Mouse (Mus musculus): ENCODE data around the gene Nck1. TPM values are rescaled to one million over a fixed set of nuclear protein-coding genes. Genes with fewer than 3 reads are reported as not detected.

Nck1 gene
- polyA plus RNA-seq, 1 experiment from 2014 or later = 74.7 TPM

- Histone ChIP-seq H3K4me3 (ENCODE audit: low read depth, low read length) (no peak overlapping the region), H3K9me3 (ENCODE audit: control insufficient read depth, low read length) (peaks cover 2% of the 10 kb centered on the region; the same call in 1 of the 2 replicates), H3K27me3 (ENCODE audit: control insufficient read depth, insufficient read depth, low read length) (no peaks in the 10 kb centered on the region), H3K27ac (ENCODE audit: low read depth, low read length) (no peak overlapping the region), H3K4me2 (ENCODE audit: low read depth, low read length, severe bottlenecking) (no peak overlapping the region), H3K4me1 (replicated peaks; ENCODE audit: control insufficient read depth, insufficient read depth, low read length) (no peaks in the 10 kb centered on the region; the same call in 1 of the 2 replicates), H3K36me3 (ENCODE audit: control insufficient read depth, insufficient read depth, low read length) (0 out of 2 replicates have a peak, but pooled peaks cover 3% of the 10 kb centered on the region), H3K9ac (ENCODE audit: low read length) (no peak overlapping the region)
- DNase-seq (ENCODE audit: low spot score) (no peak), ATAC-seq (replicated peaks; ENCODE audit: low FRiP score) (no peak)
- 92% methylated on average over 2 of the region's 2 CpGs for WGBS
These were observed 2.4 kb upstream of the Nck1 start for GRCm38 (mm10) chr9:100548313-100548712.

DNA sequence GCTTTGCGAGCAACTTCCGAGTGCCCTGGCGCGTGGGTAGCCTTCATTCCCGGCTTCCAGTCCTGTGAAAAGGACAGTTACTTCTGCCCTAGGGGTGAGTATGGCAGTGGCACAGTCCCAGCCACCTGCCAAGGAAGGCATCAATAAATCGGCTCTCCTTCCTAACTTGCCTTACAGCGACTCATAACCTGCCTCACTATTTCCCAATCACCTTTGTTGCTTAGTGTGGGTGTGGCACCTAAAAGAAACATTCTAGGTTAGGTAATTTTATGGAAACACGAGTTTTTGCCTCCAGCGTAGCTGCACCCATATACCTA, 618 bp upstream of the Nck1 start:
- ATAC-seq (replicated peaks; ENCODE audit: low FRiP score) (peak; percentile 31; the same call in 1 of the 2 replicates), DNase-seq (ENCODE audit: low spot score) (no peak)
- H3K4me1 ChIP-seq (replicated peaks; ENCODE audit: control insufficient read depth, insufficient read depth, low read length) = no peaks in the 10 kb centered on the region; the same call in 1 of the 2 replicates
- H3K9ac ChIP-seq (ENCODE audit: low read length) = peak overlapping the region; percentile 88
- peak overlapping the region; percentile 54 for H3K4me2 ChIP-seq (ENCODE audit: low read depth, low read length, severe bottlenecking)
- 0 out of 2 replicates have a peak, but pooled peaks cover 3% of the 10 kb centered on the region for H3K36me3 ChIP-seq (ENCODE audit: control insufficient read depth, insufficient read depth, low read length)
- WGBS = 13% methylated on average over 9 of the region's 9 CpGs
- peak overlapping the region; percentile 95 for H3K4me3 ChIP-seq (ENCODE audit: low read depth, low read length)
- peaks cover 2% of the 10 kb centered on the region; the same call in 1 of the 2 replicates for H3K9me3 ChIP-seq (ENCODE audit: control insufficient read depth, low read length)
- H3K27me3 ChIP-seq (ENCODE audit: control insufficient read depth, insufficient read depth, low read length) = no peaks in the 10 kb centered on the region
- H3K27ac ChIP-seq (ENCODE audit: low read depth, low read length) = peak overlapping the region; percentile 76

GRCm38 (mm10) chr9:100544948-100545714, 803 bp downstream of the Nck1 start:
- H3K4me1 ChIP-seq (replicated peaks; ENCODE audit: control insufficient read depth, insufficient read depth, low read length) = no peaks in the 10 kb centered on the region; the same call in 1 of the 2 replicates
- no peak for DNase-seq (ENCODE audit: low spot score)
- H3K4me2 ChIP-seq (ENCODE audit: low read depth, low read length, severe bottlenecking) = peak overlapping the region; percentile 54
- no peak for ATAC-seq (replicated peaks; ENCODE audit: low FRiP score)
- peak overlapping the region; percentile 88 for H3K9ac ChIP-seq (ENCODE audit: low read length)
- H3K36me3 ChIP-seq (ENCODE audit: control insufficient read depth, insufficient read depth, low read length) = 0 out of 2 replicates have a peak, but pooled peaks cover 3% of the 10 kb centered on the region
- peaks cover 2% of the 10 kb centered on the region; the same call in 1 of the 2 replicates for H3K9me3 ChIP-seq (ENCODE audit: control insufficient read depth, low read length)
- under 1% methylated on average over 34 of the region's 38 CpGs for WGBS
- H3K27ac ChIP-seq (ENCODE audit: low read depth, low read length) = peak overlapping the region; percentile 85
- H3K27me3 ChIP-seq (ENCODE audit: control insufficient read depth, insufficient read depth, low read length) = no peaks in the 10 kb centered on the region
- peak overlapping the region; percentile 95 for H3K4me3 ChIP-seq (ENCODE audit: low read depth, low read length)

- no peaks in the 10 kb centered on the region for H3K4me1 ChIP-seq (replicated peaks; ENCODE audit: control insufficient read depth, insufficient read depth, low read length)
- no peak overlapping the region for H3K9ac ChIP-seq (ENCODE audit: low read length)
- H3K27ac ChIP-seq (ENCODE audit: low read depth, low read length) = no peak overlapping the region
These were observed 10.2 kb downstream of the Nck1 start for GRCm38 (mm10) chr9:100535618-100536262.

GRCm38 (mm10) chr9:100534686-100535085, 11.2 kb downstream of the Nck1 start:
- DNase-seq (ENCODE audit: low spot score) = no peak
- H3K4me3 ChIP-seq (ENCODE audit: low read depth, low read length) = no peak overlapping the region
- no peaks in the 10 kb centered on the region for H3K36me3 ChIP-seq (ENCODE audit: control insufficient read depth, insufficient read depth, low read length)
- H3K4me1 ChIP-seq (replicated peaks; ENCODE audit: control insufficient read depth, insufficient read depth, low read length) = no peaks in the 10 kb centered on the region
- H3K9me3 ChIP-seq (ENCODE audit: control insufficient read depth, low read length) = no peaks in the 10 kb centered on the region
- H3K27ac ChIP-seq (ENCODE audit: low read depth, low read length) = no peak overlapping the region
- 90% methylated on average over 3 of the region's 3 CpGs for WGBS
- no peaks in the 10 kb centered on the region for H3K27me3 ChIP-seq (ENCODE audit: control insufficient read depth, insufficient read depth, low read length)
- no peak overlapping the region for H3K4me2 ChIP-seq (ENCODE audit: low read depth, low read length, severe bottlenecking)
- ATAC-seq (replicated peaks; ENCODE audit: low FRiP score) = no peak
- no peak overlapping the region for H3K9ac ChIP-seq (ENCODE audit: low read length)

More at GRCm38 (mm10) chr9:100535618-100536262, 10.2 kb downstream of the Nck1 start:
- no peak for DNase-seq (ENCODE audit: low spot score)
- Histone ChIP-seq H3K36me3 (ENCODE audit: control insufficient read depth, insufficient read depth, low read length) (no peaks in the 10 kb centered on the region), H3K27me3 (ENCODE audit: control insufficient read depth, insufficient read depth, low read length) (no peaks in the 10 kb centered on the region), H3K9me3 (ENCODE audit: control insufficient read depth, low read length) (no peaks in the 10 kb centered on the region), H3K4me2 (ENCODE audit: low read depth, low read length, severe bottlenecking) (no peak overlapping the region), H3K4me3 (ENCODE audit: low read depth, low read length) (no peak overlapping the region)
- ATAC-seq (replicated peaks; ENCODE audit: low FRiP score) = no peak
- 95% methylated on average over 2 of the region's 2 CpGs for WGBS

- no peak overlapping the region for H3K27ac ChIP-seq (ENCODE audit: low read depth, low read length)
- no peak overlapping the region for H3K4me2 ChIP-seq (ENCODE audit: low read depth, low read length, severe bottlenecking)
- H3K9ac ChIP-seq (ENCODE audit: low read length) = no peak overlapping the region
- no peak for ATAC-seq (replicated peaks; ENCODE audit: low FRiP score)
- no peaks in the 10 kb centered on the region for H3K27me3 ChIP-seq (ENCODE audit: control insufficient read depth, insufficient read depth, low read length)
- 88% methylated on average over 3 of the region's 3 CpGs for whole genome bisulfite sequencing
- no peak overlapping the region for H3K4me3 ChIP-seq (ENCODE audit: low read depth, low read length)
- no peaks in the 10 kb centered on the region for H3K36me3 ChIP-seq (ENCODE audit: control insufficient read depth, insufficient read depth, low read length)
- DNase-seq (ENCODE audit: low spot score) = no peak
- no peaks in the 10 kb centered on the region for H3K9me3 ChIP-seq (ENCODE audit: control insufficient read depth, low read length)
- H3K4me1 ChIP-seq (replicated peaks; ENCODE audit: control insufficient read depth, insufficient read depth, low read length) = no peaks in the 10 kb centered on the region
These were observed 13.0 kb downstream of the Nck1 start for GRCm38 (mm10) chr9:100532847-100533505.

DNA sequence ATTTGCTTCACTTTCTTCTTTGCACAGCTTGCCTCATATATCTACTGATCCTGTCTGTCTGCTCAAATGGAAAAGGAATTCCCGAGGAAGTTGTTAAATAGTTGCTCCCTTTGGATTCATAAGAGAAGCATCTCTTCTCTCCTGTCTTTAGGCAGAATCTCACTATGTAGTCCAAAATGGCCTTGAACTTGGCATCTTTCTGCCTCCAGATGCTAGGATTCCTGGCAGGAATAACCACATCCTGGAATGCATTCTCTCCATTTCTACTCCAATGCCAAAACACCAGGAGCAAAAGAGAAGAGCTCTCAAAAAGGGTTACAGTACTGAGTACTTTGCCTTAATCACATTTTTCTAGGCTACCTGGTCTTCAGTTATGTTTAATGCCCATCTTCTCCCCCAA, 14.6 kb downstream of the Nck1 start:
- Histone ChIP-seq H3K4me2 (ENCODE audit: low read depth, low read length, severe bottlenecking) (no peak overlapping the region), H3K27me3 (ENCODE audit: control insufficient read depth, insufficient read depth, low read length) (no peaks in the 10 kb centered on the region), H3K4me1 (replicated peaks; ENCODE audit: control insufficient read depth, insufficient read depth, low read length) (no peaks in the 10 kb centered on the region), H3K4me3 (ENCODE audit: low read depth, low read length) (no peak overlapping the region), H3K27ac (ENCODE audit: low read depth, low read length) (no peak overlapping the region), H3K9ac (ENCODE audit: low read length) (no peak overlapping the region), H3K9me3 (ENCODE audit: control insufficient read depth, low read length) (no peaks in the 10 kb centered on the region), H3K36me3 (ENCODE audit: control insufficient read depth, insufficient read depth, low read length) (no peaks in the 10 kb centered on the region)
- WGBS = 92% methylated on average over 1 of the region's 1 CpGs
- no peak for DNase-seq (ENCODE audit: low spot score)
- ATAC-seq (replicated peaks; ENCODE audit: low FRiP score) = no peak

DNA sequence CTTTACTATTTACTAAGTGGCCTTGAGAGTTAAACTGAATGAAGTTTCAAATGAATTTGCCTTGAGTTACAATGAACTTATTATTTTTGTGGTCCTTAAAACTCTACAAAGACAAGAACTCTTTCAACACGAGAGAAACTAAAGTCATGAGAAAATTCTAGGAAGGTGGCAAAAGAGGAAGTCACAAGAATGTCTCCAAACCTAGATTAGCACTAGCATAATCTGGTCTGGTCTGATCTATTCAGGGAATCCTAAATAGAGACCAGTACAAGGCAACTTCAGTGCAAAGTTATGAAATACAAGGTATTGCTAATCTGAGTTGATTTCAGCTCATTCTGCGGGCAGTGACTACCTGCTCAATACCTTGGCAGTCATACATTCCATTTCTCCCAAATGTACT, 20.7 kb downstream of the Nck1 start:
- 0 out of 2 replicates have a peak, but pooled peaks cover under 1% of the 10 kb centered on the region for H3K4me1 ChIP-seq (replicated peaks; ENCODE audit: control insufficient read depth, insufficient read depth, low read length)
- no peaks in the 10 kb centered on the region for H3K27me3 ChIP-seq (ENCODE audit: control insufficient read depth, insufficient read depth, low read length)
- no peak overlapping the region for H3K4me3 ChIP-seq (ENCODE audit: low read depth, low read length)
- no peak for DNase-seq (ENCODE audit: low spot score)
- ATAC-seq (replicated peaks; ENCODE audit: low FRiP score) = no peak
- H3K9ac ChIP-seq (ENCODE audit: low read length) = no peak overlapping the region
- WGBS = 86% methylated on average over 2 of the region's 2 CpGs
- H3K36me3 ChIP-seq (ENCODE audit: control insufficient read depth, insufficient read depth, low read length) = no peaks in the 10 kb centered on the region
- H3K4me2 ChIP-seq (ENCODE audit: low read depth, low read length, severe bottlenecking) = no peak overlapping the region
- H3K9me3 ChIP-seq (ENCODE audit: control insufficient read depth, low read length) = no peaks in the 10 kb centered on the region
- no peak overlapping the region for H3K27ac ChIP-seq (ENCODE audit: low read depth, low read length)

All from forebrain, embryonic 11.5 days (tissue).